ENCODE assay signal across 28 mouse cellular contexts in genomic region chr14:60976231-60976630, GRCm38 (mm10).
DNase-seq lines count a peak whose midpoint lies in the region; ATAC-seq and TF ChIP-seq lines count a peak whose summit lies in the region.
"Had no signal": no experiment of that assay in that cellular context is flagged by ENCODE, and none has a peak within 500 bp of the region (broad histone marks: within the 10 kb centered on the region; RNA-seq: fewer than 3 reads in every experiment).

No protein-coding gene starts in this region.

- H3K4me3 ChIP-seq in liver, embryonic 13.5 days (replicated peaks), result no peak overlapping the region
- no peak overlapping the region for H3K4me3 ChIP-seq in liver, postnatal 0 days (ENCODE audit: low read depth, low read length)
- H3K4me3 ChIP-seq: embryonic facial prominence, embryonic 12.5 days; embryonic facial prominence, embryonic 15.5 days; heart, adult 2 months; heart, embryonic 10.5 days; heart, embryonic 13.5 days had no signal

- no peaks in the 10 kb centered on the region for H3K4me1 ChIP-seq in liver, embryonic 13.5 days (replicated peaks)
- 0 out of 2 replicates have a peak, but pooled peaks cover 5% of the 10 kb centered on the region for H3K4me1 ChIP-seq in liver, postnatal 0 days (ENCODE audit: insufficient read depth)

- no peaks in the 10 kb centered on the region for H3K9me3 ChIP-seq in liver, embryonic 13.5 days (replicated peaks)
- no peaks in the 10 kb centered on the region for H3K9me3 ChIP-seq in liver, postnatal 0 days (ENCODE audit: low read length)
- H3K9me3 ChIP-seq: embryonic facial prominence, embryonic 12.5 days; embryonic facial prominence, embryonic 15.5 days; G1E; heart, embryonic 10.5 days; heart, embryonic 13.5 days had no signal

- no peak for TF ChIP-seq CTCF in liver, postnatal 0 days (IDR thresholded peaks at IDR 0.05; ENCODE audit: low read depth)

- no peak for ATAC-seq in liver, embryonic 13.5 days (ENCODE audit: low read depth)
- no peak for ATAC-seq in liver, postnatal 0 days
- ATAC-seq: forebrain, embryonic 14.5 days; forebrain, postnatal 0 days; hindbrain, postnatal 0 days; inflammation-experienced regulatory T-cells, adult 6 months; Patski had no signal

- no peak overlapping the region for H3K9ac ChIP-seq in liver, embryonic 13.5 days
- no peak overlapping the region for H3K9ac ChIP-seq in liver, postnatal 0 days (replicated peaks)
- H3K9ac ChIP-seq: embryonic facial prominence, embryonic 12.5 days; embryonic facial prominence, embryonic 15.5 days; forebrain, postnatal 0 days; heart, embryonic 13.5 days; hindbrain, embryonic 14.5 days had no signal

- H3K36me3 ChIP-seq in liver, embryonic 13.5 days, result no peaks in the 10 kb centered on the region
- H3K36me3 ChIP-seq in liver, postnatal 0 days (replicated peaks; ENCODE audit: insufficient read depth, low read length), result no peaks in the 10 kb centered on the region
- H3K36me3 ChIP-seq: G1E had no signal

- TF ChIP-seq EP300 in liver, postnatal 0 days (IDR thresholded peaks at IDR 0.05; ENCODE audit: low read depth), result no peak

- H3K27me3 ChIP-seq in liver, embryonic 13.5 days, result no peaks in the 10 kb centered on the region
- no peaks in the 10 kb centered on the region for H3K27me3 ChIP-seq in liver, postnatal 0 days (ENCODE audit: insufficient read depth, low read length)
- H3K27me3 ChIP-seq: CH12.LX; embryonic facial prominence, embryonic 12.5 days; embryonic facial prominence, embryonic 15.5 days; heart, embryonic 13.5 days had no signal

- peak overlapping the region; percentile 63 for H3K27ac ChIP-seq in liver, embryonic 13.5 days
- peak overlapping the region; percentile 90 for H3K27ac ChIP-seq in liver, postnatal 0 days (ENCODE audit: low read depth)
- H3K27ac ChIP-seq: embryonic facial prominence, embryonic 12.5 days; embryonic facial prominence, embryonic 15.5 days; heart, adult 2 months; heart, embryonic 10.5 days; heart, embryonic 13.5 days; hindbrain, embryonic 14.5 days; hindbrain, postnatal 0 days had no signal

- WGBS in liver, embryonic 13.5 days (ENCODE audit: insufficient replicate concordance), result 59% methylated on average over 3 of the region's 3 CpGs
- WGBS in liver, postnatal 0 days (ENCODE audit: insufficient replicate concordance), result 71% methylated on average over 3 of the region's 3 CpGs

- peak; percentile 32 for DNase-seq in adrenal gland, adult 8-10 months
- no peak for DNase-seq in adrenal gland, postnatal 14 days
- DNase-seq in liver, embryonic 13.5 days, result no peak
- DNase-seq in liver, result no peak
- no peak for DNase-seq in liver, postnatal 0 days
- no peak for DNase-seq in ovary, adult 18-20 months (ENCODE audit: low spot score)
- DNase-seq: B cell, adult 2 months; cerebellum, adult 11 months; cerebellum, adult 2 months; cerebellum, adult 9-11 months; cerebellum, postnatal 25 days; forebrain, postnatal 0 days; gastrocnemius, postnatal 10 days; gastrocnemius, postnatal 36 days; heart, adult 2 months; heart, postnatal 14 days; heart, postnatal 4 days had no signal

- H3K4me2 ChIP-seq in liver, embryonic 13.5 days, result no peak overlapping the region
- H3K4me2 ChIP-seq in liver, postnatal 0 days (ENCODE audit: low read depth, low read length), result no peak overlapping the region
- H3K4me2 ChIP-seq: embryonic facial prominence, embryonic 12.5 days; embryonic facial prominence, embryonic 15.5 days; heart, embryonic 13.5 days; hindbrain, embryonic 14.5 days had no signal
